ENCODE assay signal across 8 mouse cellular contexts in the genomic region with DNA sequence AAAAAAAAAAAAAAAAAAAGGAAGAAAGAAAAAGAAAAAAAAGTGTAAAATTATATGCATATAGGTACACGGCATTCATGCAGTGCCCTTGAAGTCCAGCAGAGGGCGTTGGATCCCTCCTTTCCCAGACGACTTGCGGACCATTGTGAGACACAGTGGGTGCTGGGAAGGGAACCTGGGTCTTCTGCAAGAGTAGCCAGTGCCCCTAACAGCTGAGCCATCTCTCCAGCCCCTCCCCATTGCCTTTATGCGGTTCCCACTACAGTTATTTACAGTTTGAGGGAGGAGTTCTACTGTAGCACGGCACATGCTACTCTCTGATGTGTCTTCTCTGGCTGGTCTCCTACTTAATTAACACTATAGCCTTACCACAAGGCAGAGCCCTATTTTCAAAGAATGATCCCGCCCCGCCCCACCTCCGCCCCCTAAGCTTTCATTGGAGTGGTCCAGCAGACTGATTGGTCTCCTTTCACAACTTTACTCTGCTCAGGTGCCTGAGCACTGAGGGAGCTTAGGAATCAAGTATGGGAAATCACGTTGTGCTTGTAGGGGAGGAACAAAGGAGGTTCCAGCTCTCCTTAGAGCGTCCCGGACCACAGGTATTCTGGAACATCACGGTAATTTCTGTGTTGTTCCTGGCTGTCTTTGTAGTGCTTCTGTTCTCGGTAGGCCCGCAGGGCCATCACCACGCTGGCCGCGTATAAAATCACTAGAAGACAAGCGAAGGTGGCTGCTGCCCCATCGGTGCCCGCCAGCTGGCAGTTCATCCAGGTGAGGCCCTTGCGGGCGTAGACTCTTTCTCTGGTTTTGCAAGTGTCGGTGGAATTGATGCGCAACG. TPM values are rescaled to one million over a fixed set of nuclear protein-coding genes. Genes with fewer than 3 reads are reported as not detected.
DNase-seq lines count a peak whose midpoint lies in the region; ATAC-seq and TF ChIP-seq lines count a peak whose summit lies in the region.

No protein-coding gene starts in this region.

- no peaks in the 10 kb centered on the region for H3K9me3 ChIP-seq in ES-E14 (ENCODE audit: control insufficient read depth, insufficient read depth, low read depth, low read length)
- no peaks in the 10 kb centered on the region for H3K9me3 ChIP-seq in hindbrain, embryonic 10.5 days
- H3K9me3 ChIP-seq in limb, embryonic 10.5 days (replicated peaks), result no peaks in the 10 kb centered on the region
- no peaks in the 10 kb centered on the region for H3K9me3 ChIP-seq in stomach, postnatal 0 days (ENCODE audit: control insufficient read depth, low read length)

- TF ChIP-seq EP300 in stomach, postnatal 0 days (optimal IDR thresholded peaks at IDR 0.05), result no peak

- H3K9ac ChIP-seq in ES-E14 (ENCODE audit: insufficient read depth, low read depth, low read length, poor library complexity, severe bottlenecking), result peak overlapping the region; percentile 10; the same call in 1 of the 2 replicates
- no peak overlapping the region for H3K9ac ChIP-seq in stomach, postnatal 0 days (ENCODE audit: low read length)

- TF ChIP-seq CTCF in cortical plate, adult 2 months (IDR thresholded peaks at IDR 0.05; ENCODE audit: extremely low read depth, insufficient read depth, low read length), result peak; percentile 72
- TF ChIP-seq CTCF in stomach, postnatal 0 days (IDR thresholded peaks at IDR 0.05; ENCODE audit: low read depth), result peak; percentile 77

- WGBS in hindbrain, embryonic 10.5 days, result 2% methylated on average over 26 of the region's 26 CpGs
- WGBS in limb, embryonic 10.5 days, result 2% methylated on average over 26 of the region's 26 CpGs
- WGBS in stomach, postnatal 0 days, result 5% methylated on average over 26 of the region's 26 CpGs

- ATAC-seq in megakaryocyte-erythroid progenitor cell, adult 5-6 weeks (replicated peaks; ENCODE audit: low FRiP score, low TSS enrichment, poor library complexity, severe bottlenecking), result peak; percentile 62
- peak; percentile 29; the same call in 1 of the 2 replicates for ATAC-seq in stomach, postnatal 0 days (ENCODE audit: low FRiP score, low TSS enrichment)

- H3K4me2 ChIP-seq in stomach, postnatal 0 days (replicated peaks; ENCODE audit: low read depth), result peak overlapping the region; percentile 41

- peak; percentile 14 for DNase-seq in CD4-positive helper T cell, adult 2 months (ENCODE audit: low read depth, low spot score)
- DNase-seq in ES-E14 (ENCODE audit: low read depth, low spot score), result peak; percentile 56
- peak; percentile 58 for DNase-seq in hindbrain, embryonic 10.5 days (ENCODE audit: low spot score)
- DNase-seq in limb, embryonic 10.5 days (ENCODE audit: low spot score), result peak; percentile 57
- peak; percentile 44 for DNase-seq in stomach, postnatal 0 days (ENCODE audit: low spot score)
- DNase-seq in ovary, adult 18-20 months (ENCODE audit: low spot score), result no peak

- no peak overlapping the region for H3K27ac ChIP-seq in ES-E14 (ENCODE audit: insufficient read depth, low read depth, low read length, poor library complexity, severe bottlenecking)
- no peak overlapping the region; the same call in 1 of the 2 replicates for H3K27ac ChIP-seq in cortical plate, adult 2 months (ENCODE audit: insufficient read depth, low read length)
- H3K27ac ChIP-seq in hindbrain, embryonic 10.5 days, result peak overlapping the region; percentile 75
- peak overlapping the region; percentile 42; the same call in 1 of the 2 replicates for H3K27ac ChIP-seq in limb, embryonic 10.5 days
- no peak overlapping the region for H3K27ac ChIP-seq in stomach, postnatal 0 days (replicated peaks)

- no peaks in the 10 kb centered on the region for H3K36me3 ChIP-seq in ES-E14 (ENCODE audit: control insufficient read depth, insufficient read depth, low read length, poor library complexity, severe bottlenecking)
- H3K36me3 ChIP-seq in hindbrain, embryonic 10.5 days, result peaks cover 17% of the 10 kb centered on the region
- H3K36me3 ChIP-seq in limb, embryonic 10.5 days, result peaks cover 8% of the 10 kb centered on the region
- H3K36me3 ChIP-seq in stomach, postnatal 0 days (ENCODE audit: control insufficient read depth, insufficient read depth, low read length), result no peaks in the 10 kb centered on the region; the same call in 1 of the 2 replicates

- peak overlapping the region; percentile 55 for H3K4me3 ChIP-seq in ES-E14 (ENCODE audit: insufficient read depth in 1 of 2, low read depth in 1 of 2, low read length in 2 of 2, poor library complexity in 1 of 2, severe bottlenecking in 1 of 2)
- H3K4me3 ChIP-seq in cortical plate, adult 2 months (ENCODE audit: insufficient read depth, low read length), result peak overlapping the region; percentile 52
- H3K4me3 ChIP-seq in hindbrain, embryonic 10.5 days, result peak overlapping the region; percentile 50
- peak overlapping the region; percentile 52 for H3K4me3 ChIP-seq in limb, embryonic 10.5 days
- peak overlapping the region; percentile 12 for H3K4me3 ChIP-seq in stomach, postnatal 0 days (ENCODE audit: low read depth, low read length)

- H3K4me1 ChIP-seq in ES-E14 (ENCODE audit: control insufficient read depth in 2 of 2, insufficient read depth in 2 of 2, low read length in 2 of 2, poor library complexity in 1 of 2), result 0 out of 4 replicates have a peak, but pooled peaks cover 0 to 2% of the 10 kb centered on the region in 2 experiments
- peaks cover 2% of the 10 kb centered on the region for H3K4me1 ChIP-seq in cortical plate, adult 2 months (ENCODE audit: control insufficient read depth, insufficient read depth, low read length)
- H3K4me1 ChIP-seq in hindbrain, embryonic 10.5 days (replicated peaks), result peaks cover 41% of the 10 kb centered on the region
- H3K4me1 ChIP-seq in limb, embryonic 10.5 days, result peaks cover 34% of the 10 kb centered on the region
- H3K4me1 ChIP-seq in stomach, postnatal 0 days (replicated peaks; ENCODE audit: control insufficient read depth, insufficient read depth), result no peaks in the 10 kb centered on the region

- TF ChIP-seq POLR2A in cortical plate, adult 2 months (IDR thresholded peaks at IDR 0.05; ENCODE audit: extremely low read depth, insufficient read depth, low read length), result no peak

- in situ Hi-C loops in ES-E14 (cut with MboI; ENCODE audit: low sequenced_read_pairs in 2 of 2, unreplicated experiment in 2 of 2), result no loop called here

- peaks cover 36% of the 10 kb centered on the region for H3K27me3 ChIP-seq in hindbrain, embryonic 10.5 days (ENCODE audit: insufficient read depth, poor library complexity, severe bottlenecking)
- peaks cover 89% of the 10 kb centered on the region for H3K27me3 ChIP-seq in limb, embryonic 10.5 days (ENCODE audit: low read depth, poor library complexity, severe bottlenecking)
- H3K27me3 ChIP-seq in stomach, postnatal 0 days (ENCODE audit: control insufficient read depth, insufficient read depth, low read length), result no peaks in the 10 kb centered on the region; the same call in 1 of the 2 replicates

TF ChIP-seq in ES-E14, 5 proteins besides CTCF, POLR2A, EP300 and RAD21:
- TF ChIP-seq ZNF384 (IDR thresholded peaks at IDR 0.05; ENCODE audit: low read depth, low read length) (peak; percentile 77), HCFC1 (IDR thresholded peaks at IDR 0.05; ENCODE audit: borderline replicate concordance, insufficient read depth, low read length) (no peak)

RNA-seq across cellular contexts. Expression of a gene that starts 14.3 kb away (rescaled TPM):
- 2.0 and 3.9 TPM in 2 replicates for total RNA-seq in ES-E14 (2012; rRNA removed)
- polyA plus RNA-seq in cortical plate, adult 2 months (2012; rRNA removed), result 0.19 TPM in 1 of 2 replicates, not detected in the other
- 0.81 and 1.9 TPM in 2 replicates for polyA plus RNA-seq in hindbrain, embryonic 10.5 days (2016; fragmentation: Nextera tagmentation; extraction: Ambion mirVana)
- 0.39 and 0.89 TPM in 2 replicates for polyA plus RNA-seq in limb, embryonic 10.5 days (2016; fragmentation: Nextera tagmentation; extraction: Ambion mirVana)
- not detected in 2 replicates for total RNA-seq in megakaryocyte-erythroid progenitor cell, adult 5-6 weeks (2014; fragmentation: Nextera tagmentation)
- total RNA-seq in megakaryocyte-erythroid progenitor cell, adult 5-6 weeks (2017), result not detected in 2 replicates
- polyA plus RNA-seq in stomach, postnatal 0 days (2015; fragmentation: Nextera tagmentation; extraction: Ambion mirVana), result 3.2 and 4.1 TPM in 2 replicates

RNA-seq across cellular contexts. Expression of a gene that starts 42.6 kb away (rescaled TPM):
- total RNA-seq in ES-E14 (2012; rRNA removed), result not detected in 2 replicates
- polyA plus RNA-seq in cortical plate, adult 2 months (2012; rRNA removed), result not detected in 2 replicates
- not detected in 2 replicates for polyA plus RNA-seq in hindbrain, embryonic 10.5 days (2016; fragmentation: Nextera tagmentation; extraction: Ambion mirVana)
- not detected in 2 replicates for polyA plus RNA-seq in limb, embryonic 10.5 days (2016; fragmentation: Nextera tagmentation; extraction: Ambion mirVana)
- not detected in 2 replicates for total RNA-seq in megakaryocyte-erythroid progenitor cell, adult 5-6 weeks (2014; fragmentation: Nextera tagmentation)
- not detected in 2 replicates for total RNA-seq in megakaryocyte-erythroid progenitor cell, adult 5-6 weeks (2017)
- 0.12 and 0.18 TPM in 2 replicates for polyA plus RNA-seq in stomach, postnatal 0 days (2015; fragmentation: Nextera tagmentation; extraction: Ambion mirVana)

Comparison
In these comparisons a context has a peak if more than half of its experiments do, and no peak if none do; other contexts are left out.
1. H3K27ac ChIP-seq: peak in hindbrain, embryonic 10.5 days (single experiment) and limb, embryonic 10.5 days (single experiment); none in ES-E14 (single experiment), cortical plate, adult 2 months (single experiment) and stomach, postnatal 0 days (single experiment).
2. Peak in every context shown above with its lines, with median percentiles within 50 percentile points of each other: H3K4me3 ChIP-seq.